Mouse (Mus musculus) ES-E14 (cell line): Measurements from ENCODE around the gene Efr3b.
"Not testable (repeated sequence)": the region's sequence is repeated elsewhere in the genome, so short reads cannot be mapped to it uniquely, and the experiment has no call there.

Source experiments
- CHD2 ChIP-seq: IDR thresholded peaks from 2 replicates; pipeline ENCODE4 v1.6.1; 2014; ENCODE audit warnings: mild to moderate bottlenecking, low read depth, low read length, inconsistent platforms
- HCFC1 ChIP-seq: IDR thresholded peaks from 2 replicates; pipeline ENCODE4 v1.6.1; 2012; ENCODE audit warnings: low read length, inconsistent platforms, borderline replicate concordance; ENCODE audit not compliant: insufficient read depth
- MAFK ChIP-seq: IDR thresholded peaks from 2 replicates; pipeline ENCODE4 v1.6.1; 2014; ENCODE audit warnings: mild to moderate bottlenecking, low read depth, low read length, inconsistent platforms; ENCODE audit not compliant: insufficient read depth
- ZC3H11A ChIP-seq: IDR thresholded peaks from 2 replicates; pipeline ENCODE4 v1.6.1; 2012; ENCODE audit warnings: low read depth, mild to moderate bottlenecking, inconsistent platforms, low read length, borderline replicate concordance
- ZNF384 ChIP-seq: IDR thresholded peaks from 2 replicates; pipeline ENCODE4 v1.6.1; 2012; ENCODE audit warnings: low read depth, low read length, inconsistent platforms

GRCm38 (mm10) chr12:3930090-3930865, 108.4 kb downstream of the Efr3b start:
- TF ChIP-seq ZC3H11A, ZNF384, HCFC1, CHD2, MAFK: not testable (repeated sequence)
